Mouse (Mus musculus) gastrocnemius, postnatal 14 days (tissue): ENCODE measurements around the gene Vmn2r60. TPM values are rescaled to one million over a fixed set of nuclear protein-coding genes. Genes with fewer than 3 reads are reported as not detected.
"Not testable (repeated sequence)": the region's sequence is repeated elsewhere in the genome, so short reads cannot be mapped to it uniquely, and the experiment has no call there.

Source experiments
- DNase-seq: peaks from one replicate; pipeline ENCODE4 v3.0.0; 2021; ENCODE audit warnings: mixed read lengths
- intact Hi-C: fragments of 180-260 bp; cut with DNase I; formaldehyde crosslinking; loops from one replicate; pipeline ENCODE4 v1.15.1; 2025; ENCODE audit warnings: low total_unique reads
- long read RNA-seq, 2 experiments: library from polyadenylated mRNA; stranded (forward); transcript quantifications; one replicate each; pipeline ENCODE4 v2.0.0; 2021
- total RNA-seq, 2 experiments: library from RNA; stranded (reverse); gene quantifications; 2 replicates each; pipeline ENCODE4 v1.2.3; 2021

Vmn2r60 gene
- total RNA-seq = under 1 TPM in 1 of 2 experiments, not detected in 1; 0.02 TPM
- long read RNA-seq, experiment 1 = 0 reads
- long read RNA-seq, experiment 2 = 0 reads

DNA sequence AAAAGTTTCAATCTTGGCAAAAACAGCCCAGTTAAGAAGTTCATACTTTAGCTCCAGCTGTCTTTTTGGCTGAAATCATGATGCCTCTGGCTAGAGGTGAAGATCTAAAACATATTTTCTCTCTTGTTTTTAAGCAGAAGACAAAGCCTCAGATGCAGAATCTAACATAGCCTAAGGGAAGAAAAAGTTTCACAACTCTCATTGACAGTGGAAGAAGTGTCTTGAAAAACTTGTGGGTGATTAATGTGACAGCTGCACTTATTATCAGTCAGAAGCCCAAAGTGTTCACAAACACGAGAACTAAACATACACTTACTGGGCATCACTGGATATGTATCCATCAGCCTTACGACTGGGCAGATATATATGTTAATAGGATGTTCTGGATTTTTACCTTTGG lies at the start of gene Vmn2r60:
TSS of gene Vmn2r60 (plus strand) at position 301 of the 400 bp plus-strand sequence.
- intact Hi-C loops = no loop called here
- no peak for DNase-seq

DNA sequence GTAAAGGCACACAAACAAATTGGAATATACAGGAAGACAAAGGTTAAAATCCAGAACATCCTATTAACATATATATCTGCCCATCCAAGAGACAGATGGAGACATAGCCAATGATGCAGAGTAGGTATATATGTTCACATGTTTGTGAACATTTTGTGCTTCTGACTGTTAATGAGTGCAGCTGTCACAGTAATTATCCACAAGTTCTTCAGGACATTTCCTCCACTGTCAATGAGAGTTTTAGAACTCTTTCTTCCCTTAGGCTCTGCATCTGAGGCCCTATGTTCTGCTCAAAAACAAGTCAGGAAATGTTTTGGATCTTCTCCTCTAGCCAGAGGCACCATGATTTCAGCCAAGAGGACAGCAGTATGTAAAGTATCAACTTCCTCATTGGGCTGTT lies 48.6 kb upstream of the Vmn2r60 start, which contains the start of gene Vmn2r59:
TSS of gene Vmn2r59 (minus strand) at position 101 of the 400 bp plus-strand sequence.
- intact Hi-C loops = no loop called here
- DNase-seq = no peak

DNA sequence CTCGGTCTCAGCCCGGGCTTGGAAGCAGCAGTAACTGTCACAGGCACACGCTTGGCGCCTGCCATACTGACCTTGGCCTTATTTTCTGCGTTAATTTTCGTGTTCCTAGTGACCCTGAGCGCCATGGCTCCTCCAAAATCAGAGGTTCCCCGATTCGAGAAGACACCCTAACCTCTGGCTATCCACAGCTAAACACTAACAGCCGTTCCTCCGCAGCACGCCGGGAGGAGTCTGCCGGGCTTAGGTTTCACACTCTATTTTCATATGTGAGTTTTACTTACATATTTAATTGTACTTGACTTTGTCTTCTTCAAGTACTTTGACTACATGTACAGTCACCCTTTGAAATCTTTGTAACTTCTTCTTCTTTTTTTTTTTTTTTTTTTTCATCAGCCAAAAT lies 509 bp upstream of the Vmn2r60 start:
- DNase-seq, intact Hi-C loops: not testable (repeated sequence)

Other genes starting within 250 kb of the Vmn2r60 start
- gene Vmn2r58, start 235.1 kb upstream of the Vmn2r60 start, total RNA-seq = not detected
- not detected for gene Vmn2r59, start 48.7 kb upstream of the Vmn2r60 start, total RNA-seq
- gene Vmn2r61, start 152.3 kb downstream of the Vmn2r60 start, total RNA-seq = not detected